Mouse (Mus musculus) embryonic facial prominence, embryonic 13.5 days (tissue): ENCODE measurements around the gene Ehd1. TPM values are rescaled to one million over a fixed set of nuclear protein-coding genes. Genes with fewer than 3 reads are reported as not detected.
"Not testable (repeated sequence)": the region's sequence is repeated elsewhere in the genome, so short reads cannot be mapped to it uniquely, and the experiment has no call there.

Experiments
- ATAC-seq: fragments of 200-750 bp; cut with Nextera tagmentation; 2 replicates; pipeline ENCODE4 v1.8.0; 2017; ENCODE audit warnings: low read depth; ENCODE audit not compliant: insufficient number of reproducible peaks, insufficient read depth, low FRiP score, low TSS enrichment
- H3K27ac ChIP-seq: fragments of 300-500 bp; sonication (generic); 2 replicates; pipeline ENCODE4 v1.5.1; 2015; ENCODE audit warnings: moderate library complexity, mild to moderate bottlenecking, inconsistent platforms
- H3K27me3 ChIP-seq: fragments of 300-500 bp; sonication (generic); 2 replicates; pipeline ENCODE4 v1.6.1; 2015; ENCODE audit warnings: mild to moderate bottlenecking, inconsistent platforms
- H3K36me3 ChIP-seq: fragments of 300-500 bp; sonication (generic); 2 replicates; pipeline ENCODE4 v1.6.1; 2015; ENCODE audit warnings: mild to moderate bottlenecking, inconsistent platforms
- H3K4me1 ChIP-seq: fragments of 300-500 bp; sonication (generic); 2 replicates; pipeline ENCODE4 v1.6.1; 2015; ENCODE audit warnings: inconsistent platforms
- H3K4me2 ChIP-seq: fragments of 300-500 bp; sonication (generic); 2 replicates; pipeline ENCODE4 v1.6.1; 2015; ENCODE audit warnings: moderate library complexity, mild to moderate bottlenecking, inconsistent platforms
- H3K4me3 ChIP-seq: fragments of 300-500 bp; sonication (generic); 2 replicates; pipeline ENCODE4 v1.5.1; 2015; ENCODE audit warnings: mild to moderate bottlenecking, inconsistent platforms
- H3K9ac ChIP-seq: fragments of 300-500 bp; sonication (generic); 2 replicates; pipeline ENCODE4 v1.6.1; 2015; ENCODE audit warnings: mild to moderate bottlenecking, inconsistent platforms
- H3K9me3 ChIP-seq: fragments of 300-500 bp; sonication (generic); 2 replicates; pipeline ENCODE4 v1.6.1; 2016; ENCODE audit warnings: inconsistent platforms
- WGBS: fragments of 180-500 bp; shearing (Covaris S2); methylation state at CpG from one replicate; pipeline ENCODE4 v1.1.7; 2015; ENCODE audit warnings: mixed read lengths; 5-methylcytosine and 5-hydroxymethylcytosine counted together
- polyA plus RNA-seq: library from polyadenylated mRNA; unstranded; fragments of >200 nt; fragmentation: Nextera tagmentation; extraction: Ambion mirVana; gene quantifications from 2 replicates; pipeline ENCODE4 v1.2.1, GENCODE M21; 2015

Ehd1 gene
- polyA plus RNA-seq, 1 experiment from 2014 or later = 64.7 TPM

DNA sequence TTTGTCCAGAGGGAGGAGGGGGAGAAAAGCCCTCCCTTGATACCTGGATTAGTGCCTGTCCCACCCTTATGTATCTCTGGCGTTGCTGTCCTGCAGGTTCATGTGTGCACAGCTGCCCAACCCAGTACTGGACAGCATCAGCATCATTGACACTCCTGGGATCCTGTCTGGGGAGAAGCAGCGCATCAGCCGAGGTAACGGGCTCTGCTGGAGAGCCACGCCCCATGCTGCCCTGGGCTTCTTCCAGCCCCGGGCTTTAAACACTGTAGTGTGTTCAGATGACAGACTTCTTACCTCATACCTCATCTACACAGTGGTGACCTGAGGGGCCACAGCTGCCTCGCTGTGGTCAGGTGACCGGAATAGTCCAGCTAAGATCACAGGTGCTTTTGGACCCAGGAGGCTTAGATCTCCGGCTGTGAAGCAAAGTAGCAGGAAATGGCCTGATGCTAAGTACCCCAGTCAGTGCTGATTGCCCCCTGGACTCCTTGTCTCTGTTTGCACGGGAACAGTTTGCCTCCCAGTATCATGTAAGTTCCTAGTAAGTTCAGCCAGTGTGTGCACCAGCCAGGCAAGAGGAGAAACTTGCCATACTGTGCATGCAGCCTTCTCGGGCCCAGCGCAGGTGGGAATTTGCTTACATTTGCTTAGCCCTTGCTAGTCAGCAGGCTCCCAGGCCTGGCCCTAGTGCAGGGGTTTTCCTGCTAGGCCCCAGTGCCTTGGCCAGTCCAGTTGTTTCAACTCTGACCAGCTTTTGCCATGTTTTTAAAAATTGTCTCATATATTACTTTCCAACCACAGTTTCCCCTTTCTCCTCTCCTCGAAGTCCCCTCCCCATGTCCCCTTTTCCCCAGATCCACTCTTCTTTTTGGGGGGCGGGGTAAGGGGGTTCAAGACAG, 4.8 kb downstream of the Ehd1 start:
- 81% methylated on average over 14 of the region's 14 CpGs for WGBS
- H3K4me2 ChIP-seq = no peak overlapping the region
- no peak overlapping the region for H3K27ac ChIP-seq
- peaks cover 66% of the 10 kb centered on the region for H3K36me3 ChIP-seq
- H3K4me1 ChIP-seq = peaks cover 27% of the 10 kb centered on the region
- H3K4me3 ChIP-seq = no peak overlapping the region
- no peaks in the 10 kb centered on the region for H3K9me3 ChIP-seq
- H3K9ac ChIP-seq = no peak overlapping the region; the same call in 1 of the 2 replicates
- H3K27me3 ChIP-seq = no peaks in the 10 kb centered on the region
- no peak for ATAC-seq

DNA sequence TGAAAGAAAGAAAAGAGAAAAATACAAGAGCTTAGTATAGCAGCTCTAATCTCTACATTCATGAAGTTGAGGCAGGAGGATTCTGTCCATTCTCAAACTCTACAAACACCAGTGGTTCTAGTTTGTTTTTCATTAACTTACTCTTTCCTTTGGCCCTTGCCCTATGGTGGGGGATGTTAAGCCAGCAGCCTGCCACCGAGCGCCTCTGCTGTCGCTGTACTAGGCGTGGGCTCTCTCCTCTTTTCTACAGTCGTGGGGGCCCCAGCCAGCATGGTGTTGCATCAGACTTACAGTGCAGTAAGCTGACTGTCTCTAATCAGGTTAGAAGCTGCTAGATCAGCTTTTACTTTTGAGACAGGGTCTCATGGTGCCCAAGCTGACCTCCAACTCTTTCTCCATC, 6.5 kb downstream of the Ehd1 start:
- Histone ChIP-seq H3K4me3 (no peak overlapping the region), H3K9me3 (no peaks in the 10 kb centered on the region), H3K27ac (no peak overlapping the region), H3K4me2 (no peak overlapping the region), H3K4me1 (peaks cover 29% of the 10 kb centered on the region), H3K27me3 (no peaks in the 10 kb centered on the region), H3K9ac (no peak overlapping the region), H3K36me3 (peaks cover 81% of the 10 kb centered on the region)
- ATAC-seq = no peak
- WGBS = 82% methylated on average over 5 of the region's 5 CpGs

DNA sequence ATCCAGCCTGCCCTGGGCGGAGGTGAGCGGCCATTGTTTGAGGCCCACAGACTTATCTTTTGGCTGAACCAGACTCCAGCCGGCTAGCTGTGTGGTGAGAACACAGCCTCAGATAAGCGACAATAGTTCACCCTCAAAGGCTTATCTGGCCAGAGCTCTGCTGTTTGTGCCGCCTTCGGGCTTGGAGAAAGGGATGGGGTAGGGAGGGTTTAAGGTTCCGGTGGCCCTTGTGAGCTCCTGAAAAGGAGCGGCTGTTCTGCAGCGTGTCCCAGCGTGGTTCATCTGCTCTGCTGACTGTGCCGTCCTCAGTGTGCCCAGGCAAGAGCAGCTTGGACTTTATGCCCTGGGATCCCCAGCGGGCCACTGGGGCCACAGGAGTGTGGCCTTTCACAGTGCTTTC, 8.0 kb downstream of the Ehd1 start:
- no peak overlapping the region for H3K9ac ChIP-seq
- ATAC-seq = no peak
- H3K4me2 ChIP-seq = no peak overlapping the region
- H3K4me3 ChIP-seq = no peak overlapping the region
- no peaks in the 10 kb centered on the region for H3K9me3 ChIP-seq
- 89% methylated on average over 12 of the region's 12 CpGs for WGBS
- H3K27me3 ChIP-seq = no peaks in the 10 kb centered on the region
- H3K4me1 ChIP-seq = peaks cover 17% of the 10 kb centered on the region
- no peak overlapping the region for H3K27ac ChIP-seq
- peaks cover 87% of the 10 kb centered on the region for H3K36me3 ChIP-seq

DNA sequence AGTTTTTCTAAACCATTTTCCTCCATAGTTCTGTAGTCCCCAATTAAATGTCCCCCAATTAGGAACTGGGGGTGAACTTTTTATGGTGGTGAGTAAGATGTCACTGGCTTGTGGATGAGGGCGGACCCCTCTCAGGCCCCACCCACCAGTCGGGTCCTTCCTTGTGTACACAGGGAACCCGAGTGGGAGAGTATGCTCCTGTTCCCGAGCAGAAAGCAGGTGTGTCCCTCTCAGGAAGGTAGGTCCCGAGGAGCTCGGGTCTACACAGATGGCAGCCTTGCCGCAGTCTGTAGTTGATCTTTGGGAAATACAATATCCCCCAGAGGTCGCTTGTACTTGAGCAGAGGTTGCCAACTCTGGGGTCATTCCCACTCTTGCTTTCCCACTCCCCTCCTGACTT, 8.7 kb downstream of the Ehd1 start:
- no peaks in the 10 kb centered on the region for H3K27me3 ChIP-seq
- no peak overlapping the region for H3K4me3 ChIP-seq
- H3K36me3 ChIP-seq = peaks cover 88% of the 10 kb centered on the region
- no peaks in the 10 kb centered on the region for H3K9me3 ChIP-seq
- WGBS = 72% methylated on average over 8 of the region's 8 CpGs
- H3K9ac ChIP-seq = no peak overlapping the region
- ATAC-seq = no peak
- H3K27ac ChIP-seq = no peak overlapping the region
- no peak overlapping the region for H3K4me2 ChIP-seq
- H3K4me1 ChIP-seq = peaks cover 10% of the 10 kb centered on the region; the same call in 1 of the 2 replicates

DNA sequence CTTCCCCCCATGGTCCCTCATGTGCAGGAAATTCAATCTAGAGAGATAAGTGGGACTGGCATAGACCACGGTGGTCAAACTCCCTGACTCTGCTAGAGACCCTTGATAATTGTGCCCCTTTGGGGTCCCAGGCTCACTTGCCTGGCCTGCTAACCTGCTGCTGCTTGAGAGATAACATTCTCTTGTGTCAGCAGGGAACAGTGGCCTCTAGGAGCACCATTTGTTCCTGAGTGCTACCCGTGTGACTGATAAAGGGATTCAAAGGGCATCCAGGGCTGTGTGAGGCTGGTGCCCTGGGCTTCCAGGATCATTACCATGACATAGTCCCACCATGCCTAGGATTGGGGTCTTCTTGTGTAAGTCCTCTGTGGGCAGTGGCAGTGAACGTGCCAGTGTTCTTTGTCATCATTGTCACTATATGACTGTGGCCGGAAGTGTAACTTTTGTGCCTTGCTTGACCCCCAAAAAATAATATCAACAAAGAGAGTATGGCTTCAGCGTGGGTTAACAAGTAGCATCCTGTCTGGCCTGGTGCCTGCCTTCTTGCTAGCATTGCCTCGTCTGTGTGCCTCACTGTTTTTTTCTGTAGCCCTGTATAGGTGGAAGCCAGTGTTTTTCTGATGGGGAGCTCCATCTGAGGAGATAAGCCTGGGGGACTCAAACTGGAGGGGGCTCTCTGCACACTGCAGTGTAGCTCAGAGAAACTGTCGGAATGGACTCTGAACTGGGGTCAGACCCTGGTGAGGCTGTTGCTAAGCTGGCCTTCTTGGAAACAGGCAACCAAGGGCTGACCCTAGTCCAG, 9.3 kb downstream of the Ehd1 start:
- peaks cover 83% of the 10 kb centered on the region for H3K36me3 ChIP-seq
- WGBS = 80% methylated on average over 7 of the region's 7 CpGs
- no peaks in the 10 kb centered on the region for H3K27me3 ChIP-seq
- H3K27ac ChIP-seq = no peak overlapping the region
- no peak for ATAC-seq
- H3K4me3 ChIP-seq = no peak overlapping the region
- no peak overlapping the region for H3K9ac ChIP-seq
- H3K4me2 ChIP-seq = no peak overlapping the region
- peaks cover 10% of the 10 kb centered on the region; the same call in 1 of the 2 replicates for H3K4me1 ChIP-seq
- no peaks in the 10 kb centered on the region for H3K9me3 ChIP-seq

DNA sequence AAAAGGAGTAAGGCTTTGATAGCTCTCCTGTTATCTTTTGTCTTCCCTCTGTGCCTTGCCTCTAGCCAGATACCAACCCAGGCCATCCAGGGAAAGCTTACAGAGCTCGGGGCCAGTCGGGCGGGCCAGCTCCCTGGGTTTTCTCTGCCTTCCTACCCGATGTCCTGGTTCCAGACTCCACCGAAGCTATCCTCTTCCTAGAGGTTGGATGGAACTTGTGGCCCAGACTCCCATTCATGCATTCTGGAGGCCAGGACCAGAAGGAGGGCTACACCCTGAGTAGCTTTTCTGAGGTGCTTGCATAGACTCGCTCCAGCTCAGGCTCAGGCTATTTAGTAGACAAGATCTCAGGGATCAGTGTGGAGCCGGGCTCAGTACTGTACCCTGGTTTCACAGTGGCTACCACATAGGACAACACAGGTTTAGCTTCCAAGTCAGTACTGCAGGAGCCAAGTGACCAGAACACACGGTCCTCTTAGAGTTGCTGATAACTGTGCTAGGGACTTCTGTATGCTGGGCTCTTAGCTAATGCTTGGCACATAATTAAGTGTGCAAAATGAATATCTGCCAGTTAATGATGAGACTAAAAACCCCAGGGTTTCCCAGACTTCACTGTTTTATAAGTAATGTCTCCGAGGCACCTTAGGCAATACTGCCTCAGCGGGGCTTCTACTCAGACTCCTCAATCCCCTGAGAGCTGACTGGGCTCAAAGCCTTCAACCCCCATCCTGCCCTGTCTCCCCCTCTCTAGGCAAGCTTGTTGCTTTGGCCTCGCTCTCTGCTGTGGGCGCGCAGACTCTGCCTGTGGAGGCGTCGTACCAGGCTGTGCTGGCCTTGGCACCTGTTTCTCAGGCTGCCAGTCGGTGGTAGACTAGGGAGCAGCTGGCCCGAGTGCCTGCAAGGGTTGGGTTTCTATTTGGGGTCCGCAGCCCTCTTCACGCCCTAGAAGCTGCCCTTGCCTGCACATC, 10.2 kb downstream of the Ehd1 start:
- Histone ChIP-seq H3K36me3 (peaks cover 83% of the 10 kb centered on the region), H3K4me3 (no peak overlapping the region)
- no peak for ATAC-seq

DNA sequence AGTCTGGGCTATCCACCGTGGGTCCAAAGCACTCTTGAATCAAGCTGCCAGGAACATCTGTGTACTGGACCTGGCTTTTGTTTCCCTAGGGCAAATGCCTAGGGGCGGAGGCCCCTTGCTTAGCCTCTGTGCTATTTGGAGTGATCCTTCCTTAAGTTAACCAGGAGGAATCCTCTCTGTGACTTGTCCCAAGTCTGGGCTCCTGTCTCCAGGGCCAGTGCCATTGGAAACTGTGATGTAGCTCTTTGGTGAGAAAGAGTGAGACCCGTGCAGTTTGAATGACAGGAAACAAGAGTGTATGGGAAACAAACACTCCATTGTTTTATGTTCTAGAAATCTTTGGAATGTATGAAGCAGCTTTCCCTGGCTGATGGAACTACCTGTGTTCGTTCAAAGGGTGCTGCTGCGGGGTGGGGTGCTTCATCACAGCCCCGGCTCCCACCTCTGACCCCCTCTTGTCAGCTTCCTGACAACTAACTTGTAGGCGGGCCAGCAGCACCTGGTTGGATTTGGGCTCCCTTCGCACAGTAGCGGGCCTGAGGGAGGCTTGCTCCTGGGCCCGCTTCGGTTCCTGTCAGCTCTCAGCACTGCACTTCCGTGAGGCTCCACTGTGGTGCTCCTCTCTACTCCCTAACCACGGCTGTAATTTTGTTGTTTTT, 11.8 kb downstream of the Ehd1 start:
- Histone ChIP-seq H3K36me3 (peaks cover 76% of the 10 kb centered on the region), H3K4me1 (peaks cover 10% of the 10 kb centered on the region; the same call in 1 of the 2 replicates), H3K27ac (no peak overlapping the region), H3K4me2 (no peak overlapping the region), H3K9me3 (no peaks in the 10 kb centered on the region), H3K9ac (no peak overlapping the region), H3K4me3 (no peak overlapping the region), H3K27me3 (no peaks in the 10 kb centered on the region)
- WGBS = 56% methylated on average over 13 of the region's 13 CpGs
- no peak for ATAC-seq

More for the DNA sequence above, 10.2 kb downstream of the Ehd1 start:
- 92% methylated on average over 19 of the region's 19 CpGs for WGBS
- no peak overlapping the region for H3K27ac ChIP-seq
- H3K9ac ChIP-seq = no peak overlapping the region
- no peaks in the 10 kb centered on the region for H3K27me3 ChIP-seq
- peaks cover 10% of the 10 kb centered on the region; the same call in 1 of the 2 replicates for H3K4me1 ChIP-seq
- H3K9me3 ChIP-seq = no peaks in the 10 kb centered on the region
- H3K4me2 ChIP-seq = no peak overlapping the region

DNA sequence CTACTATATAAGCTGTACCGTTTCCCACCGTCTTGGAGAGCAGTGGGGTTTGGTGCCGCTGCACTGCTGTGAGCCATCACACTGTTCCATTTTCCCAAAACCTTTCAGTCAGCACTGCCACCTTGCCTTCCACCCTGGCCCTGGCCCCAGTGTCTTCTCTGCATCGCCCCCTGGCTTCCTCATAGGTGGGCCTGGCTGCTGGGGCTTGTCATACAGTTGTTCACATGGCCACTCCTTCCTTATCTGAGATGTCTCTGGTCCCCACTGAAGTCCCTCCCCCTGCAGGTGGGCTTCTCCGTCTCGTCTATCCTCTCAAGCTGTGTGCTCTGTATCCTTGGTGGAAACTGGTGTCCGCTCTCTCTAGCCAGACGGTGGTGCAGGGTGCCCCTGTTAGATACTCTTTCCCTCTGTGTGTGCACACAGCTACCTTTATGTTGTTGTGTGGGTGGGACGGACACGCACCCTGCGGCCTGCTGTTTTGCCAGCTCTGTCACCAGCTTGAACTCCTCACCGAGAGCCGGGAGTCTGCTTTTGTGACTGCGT, 13.2 kb downstream of the Ehd1 start:
- ATAC-seq = no peak
- Histone ChIP-seq H3K27ac (no peak overlapping the region), H3K9me3 (no peaks in the 10 kb centered on the region), H3K36me3 (peaks cover 76% of the 10 kb centered on the region), H3K27me3 (no peaks in the 10 kb centered on the region), H3K4me2 (no peak overlapping the region), H3K9ac (no peak overlapping the region), H3K4me3 (no peak overlapping the region), H3K4me1 (peaks cover 10% of the 10 kb centered on the region; the same call in 1 of the 2 replicates)
- WGBS = 92% methylated on average over 14 of the region's 14 CpGs

DNA sequence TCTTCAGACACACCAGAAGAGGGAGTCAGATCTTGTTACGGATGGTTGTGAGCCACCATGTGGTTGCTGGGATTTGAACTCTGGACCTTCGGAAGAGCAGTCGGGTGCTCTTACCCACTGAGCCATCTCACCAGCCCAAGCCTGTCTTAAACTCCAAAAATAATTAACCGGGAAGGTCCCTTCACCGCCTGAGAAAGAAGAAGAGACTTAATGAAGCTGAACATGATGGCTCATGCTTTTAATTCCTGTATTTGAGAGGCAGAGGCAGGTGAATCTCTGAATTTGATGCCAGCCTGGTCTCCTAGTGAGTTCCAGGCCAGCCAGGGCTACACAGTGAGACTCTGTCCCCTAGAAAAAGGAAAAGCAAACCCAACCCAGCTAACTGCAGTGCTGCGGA, 14.2 kb downstream of the Ehd1 start:
- H3K27ac ChIP-seq, H3K4me3 ChIP-seq, ATAC-seq, H3K4me2 ChIP-seq, H3K4me1 ChIP-seq, H3K9me3 ChIP-seq, H3K27me3 ChIP-seq, H3K9ac ChIP-seq: not testable (repeated sequence)
- H3K36me3 ChIP-seq = peaks cover 77% of the 10 kb centered on the region
- 96% methylated on average over 6 of the region's 6 CpGs for WGBS

DNA sequence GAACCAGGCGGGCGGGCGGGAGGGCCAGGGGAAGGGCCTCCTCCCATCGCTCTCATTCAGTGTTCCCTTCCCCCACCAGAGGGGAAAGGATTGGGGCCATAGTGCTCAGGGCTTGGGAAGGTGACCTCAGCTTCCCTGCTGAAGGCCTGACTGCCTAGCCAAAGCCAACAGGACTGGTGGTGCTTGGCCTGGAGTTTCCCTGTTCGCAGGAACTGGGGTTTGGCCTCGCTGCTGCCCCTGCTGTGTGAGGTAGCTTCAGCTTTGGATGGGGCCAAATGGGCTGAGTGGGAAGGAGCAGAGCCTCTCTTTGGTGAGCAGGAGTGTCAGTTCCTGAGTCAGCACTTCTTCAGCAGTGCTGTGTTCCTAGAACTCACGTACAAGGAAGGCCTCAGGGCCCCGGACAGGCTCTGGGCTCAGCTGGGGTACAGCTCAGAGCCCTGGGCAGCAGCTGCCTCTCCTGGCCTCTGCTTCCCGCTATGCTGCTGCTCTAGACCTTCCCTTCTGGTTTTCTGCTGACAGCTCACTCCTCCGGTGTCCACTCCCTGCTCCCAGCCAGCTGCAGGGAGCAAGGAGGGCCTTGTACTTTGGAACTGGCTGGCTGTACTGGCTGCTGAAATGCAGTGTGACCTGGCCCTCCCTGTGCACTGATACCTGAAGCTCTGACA, 14.7 kb downstream of the Ehd1 start:
- no peak overlapping the region for H3K27ac ChIP-seq
- H3K9me3 ChIP-seq = no peaks in the 10 kb centered on the region
- peak overlapping the region; percentile 17; the same call in 1 of the 2 replicates for H3K9ac ChIP-seq
- ATAC-seq = no peak
- H3K4me3 ChIP-seq = no peak overlapping the region
- H3K27me3 ChIP-seq = no peaks in the 10 kb centered on the region
- peaks cover 77% of the 10 kb centered on the region for H3K36me3 ChIP-seq
- peaks cover 10% of the 10 kb centered on the region; the same call in 1 of the 2 replicates for H3K4me1 ChIP-seq
- no peak overlapping the region for H3K4me2 ChIP-seq
- WGBS = 80% methylated on average over 10 of the region's 10 CpGs
